Mouse (Mus musculus) cortical plate, adult 2 months (tissue): Measurements from ENCODE around the gene Elf4. TPM values are rescaled to one million over a fixed set of nuclear protein-coding genes. Genes with fewer than 3 reads are reported as not detected.
A peak's percentile ranks its signal among the peaks of the same experiment; 100 is the strongest.

Source experiments
- H3K27ac ChIP-seq: fragments of 200-500 bp; 2 replicates; pipeline ENCODE4 v1.5.1; 2012; ENCODE audit warnings: low read length, control low read depth, inconsistent platforms; ENCODE audit not compliant: insufficient read depth
- H3K4me1 ChIP-seq: fragments of 200-500 bp; 2 replicates; pipeline ENCODE4 v1.6.1; 2011; ENCODE audit warnings: low read length; ENCODE audit not compliant: control insufficient read depth, insufficient read depth
- H3K4me3 ChIP-seq: fragments of 200-500 bp; 2 replicates; pipeline ENCODE4 v1.5.1; 2011; ENCODE audit warnings: mild to moderate bottlenecking, low read length, control low read depth; ENCODE audit not compliant: insufficient read depth
- CTCF ChIP-seq: fragments of 200-500 bp; IDR thresholded peaks from 2 replicates; pipeline ENCODE4 v1.5.1; 2011; ENCODE audit warnings: mild to moderate bottlenecking, control low read depth, low read length; ENCODE audit not compliant: insufficient read depth; ENCODE audit errors: extremely low read depth
- POLR2A ChIP-seq: fragments of 200-500 bp; IDR thresholded peaks from 2 replicates; pipeline ENCODE4 v1.6.1; 2011; ENCODE audit warnings: mild to moderate bottlenecking, low read length, control low read depth; ENCODE audit not compliant: insufficient read depth; ENCODE audit errors: extremely low read depth
- polyA plus RNA-seq: library from polyadenylated mRNA; depleted of rRNA; stranded (reverse); fragments of >200 nt; gene quantifications from 2 replicates; pipeline ENCODE4 v1.2.3, GENCODE M21; 2012; rRNA removed

Gene Elf4
- polyA plus RNA-seq, 1 experiment: 0.79 TPM

- Histone ChIP-seq H3K4me1 (no peaks in the 10 kb centered on the region), H3K27ac (no peak overlapping the region), H3K4me3 (no peak overlapping the region)
- TF ChIP-seq CTCF (no peak), POLR2A (no peak)
These were observed 62.9 kb downstream of the Elf4 start for GRCm38 (mm10) chrX:48399994-48400393.

GRCm38 (mm10) chrX:48389380-48389779 lies 73.6 kb downstream of the Elf4 start:
- Histone ChIP-seq H3K4me1 (no peaks in the 10 kb centered on the region), H3K4me3 (no peak overlapping the region), H3K27ac (no peak overlapping the region)
- TF ChIP-seq CTCF: no peak
- TF ChIP-seq POLR2A: no peak

GRCm38 (mm10) chrX:48385927-48386326 lies 77.0 kb downstream of the Elf4 start:
- Histone ChIP-seq H3K4me3 (no peak overlapping the region), H3K4me1 (no peaks in the 10 kb centered on the region), H3K27ac (no peak overlapping the region)
- no peak for TF ChIP-seq CTCF
- TF ChIP-seq POLR2A: no peak

DNA sequence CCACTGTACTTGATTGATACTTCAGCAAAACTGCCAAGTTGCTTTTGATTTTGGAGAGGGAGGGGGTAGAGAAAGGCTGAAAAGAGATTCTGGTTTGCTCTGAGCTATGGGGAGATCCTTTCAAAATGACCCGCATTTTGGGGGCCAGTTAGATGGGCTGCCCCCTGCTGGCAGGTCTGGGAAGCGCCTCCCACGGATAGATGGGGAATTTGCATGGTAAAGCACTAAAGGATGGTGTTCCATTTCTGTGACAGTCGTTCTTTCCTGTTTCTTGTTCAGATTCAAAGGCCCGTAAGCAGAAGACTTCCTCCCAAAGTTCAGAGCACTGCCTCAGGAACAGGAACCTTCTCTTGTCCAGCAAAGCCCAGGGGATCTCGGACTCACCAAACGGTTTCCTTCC lies 79.3 kb downstream of the Elf4 start:
- H3K4me3 ChIP-seq: no peak overlapping the region
- no peak overlapping the region for H3K27ac ChIP-seq
- no peaks in the 10 kb centered on the region for H3K4me1 ChIP-seq
- TF ChIP-seq POLR2A: no peak
- TF ChIP-seq CTCF: peak; percentile 43

GRCm38 (mm10) chrX:48367841-48368240 lies 95.1 kb downstream of the Elf4 start:
- Histone ChIP-seq H3K27ac (no peak overlapping the region), H3K4me3 (no peak overlapping the region), H3K4me1 (no peaks in the 10 kb centered on the region)
- TF ChIP-seq CTCF (no peak), POLR2A (no peak)

- TF ChIP-seq POLR2A: no peak
- no peak for TF ChIP-seq CTCF
These were observed 96.9 kb downstream of the Elf4 start for GRCm38 (mm10) chrX:48365836-48366577.

More at GRCm38 (mm10) chrX:48365836-48366577, 96.9 kb downstream of the Elf4 start:
- H3K4me1 ChIP-seq: no peaks in the 10 kb centered on the region
- H3K4me3 ChIP-seq: no peak overlapping the region
- no peak overlapping the region for H3K27ac ChIP-seq

Other genes starting within 250 kb of the Elf4 start
- gene Utp14a, start 206.3 kb downstream of the Elf4 start, polyA plus RNA-seq: 14.3 and 14.5 TPM in 2 replicates
- 7.7 and 8.4 TPM in 2 replicates for gene Bcorl1, start 121.8 kb downstream of the Elf4 start, polyA plus RNA-seq
- gene Aifm1, start 50.4 kb upstream of the Elf4 start, polyA plus RNA-seq: 28.0 and 31.5 TPM in 2 replicates
- 70.6 and 73.8 TPM in 2 replicates for gene Rab33a, start 56.2 kb upstream of the Elf4 start, polyA plus RNA-seq
- gene Zfp280c, start 131.4 kb upstream of the Elf4 start, polyA plus RNA-seq: 28.7 and 29.1 TPM in 2 replicates
- gene Slc25a14, start 160.3 kb upstream of the Elf4 start, polyA plus RNA-seq: 51.9 and 52.7 TPM in 2 replicates
- gene Gpr119, start 211.3 kb upstream of the Elf4 start, polyA plus RNA-seq: not detected in 2 replicates
- 7.5 and 7.6 TPM in 2 replicates for gene Rbmx2, start 231.9 kb upstream of the Elf4 start, polyA plus RNA-seq